11 mouse cellular contexts compared by ENCODE assay signal in genomic region chr3:62440431-62440969, GRCm38 (mm10).
"Had no signal": no experiment of that assay in that cellular context is flagged by ENCODE, and none has a peak within 500 bp of the region (broad histone marks: within the 10 kb centered on the region; RNA-seq: fewer than 3 reads in every experiment).

No protein-coding gene starts in this region.

- H3K27me3 ChIP-seq: limb, embryonic 13.5 days; neural tube, embryonic 15.5 days had no signal

- DNase-seq: kidney, postnatal 25 days; left cerebral cortex, postnatal 4 days; lung, adult 18-20 months; right cerebral cortex, adult 18-20 months; right cerebral cortex, postnatal 25 days; thymus, postnatal 36 days had no signal

- H3K27ac ChIP-seq: limb, embryonic 13.5 days; liver, embryonic 14.5 days; neural tube, embryonic 15.5 days had no signal

- H3K9me3 ChIP-seq: limb, embryonic 13.5 days; neural tube, embryonic 15.5 days had no signal

- H3K9ac ChIP-seq: limb, embryonic 13.5 days; liver, embryonic 14.5 days; neural tube, embryonic 15.5 days had no signal

- H3K4me1 ChIP-seq: limb, embryonic 13.5 days; neural tube, embryonic 15.5 days had no signal

- ATAC-seq: intestine, postnatal 0 days had no signal

- H3K4me2 ChIP-seq: limb, embryonic 13.5 days; neural tube, embryonic 15.5 days had no signal

- H3K36me3 ChIP-seq: limb, embryonic 13.5 days; neural tube, embryonic 15.5 days had no signal

- H3K4me3 ChIP-seq: limb, embryonic 13.5 days; myocyte; neural tube, embryonic 15.5 days had no signal
